Mouse (Mus musculus) kidney, postnatal 0 days (tissue): ENCODE measurements around the gene Gpatch3. TPM values are rescaled to one million over a fixed set of nuclear protein-coding genes. Genes with fewer than 3 reads are reported as not detected.
A peak's percentile ranks its signal among the peaks of the same experiment; 100 is the strongest.

Experiments
- ATAC-seq: fragments of 200-750 bp; cut with Nextera tagmentation; replicated peaks from 2 replicates; pipeline ENCODE4 v1.8.0; 2017; ENCODE audit warnings: low read depth, moderate number of reproducible peaks, moderate TSS enrichment, moderate library complexity; ENCODE audit not compliant: low FRiP score
- DNase-seq: peaks from one replicate; pipeline ENCODE4 v3.0.0-alpha.2; 2016; ENCODE audit warnings: low spot score
- H3K27ac ChIP-seq: fragments of 300-500 bp; sonication (generic); 2 replicates; pipeline ENCODE4 v1.5.1; 2014; ENCODE audit warnings: mild to moderate bottlenecking
- H3K27me3 ChIP-seq: fragments of 300-500 bp; sonication (generic); 2 replicates; pipeline ENCODE4 v1.6.1; 2014; ENCODE audit warnings: low read length, mixed read lengths; ENCODE audit not compliant: insufficient read depth
- H3K36me3 ChIP-seq: fragments of 300-500 bp; sonication (generic); 2 replicates; pipeline ENCODE4 v1.6.1; 2014; ENCODE audit warnings: low read length, mixed read lengths; ENCODE audit not compliant: insufficient read depth
- H3K4me1 ChIP-seq: fragments of 300-500 bp; sonication (generic); replicated peaks from 2 replicates; pipeline ENCODE4 v1.6.1; 2014; ENCODE audit warnings: antibody characterized with exemption, low read length, mixed read lengths; ENCODE audit not compliant: insufficient read depth
- H3K4me2 ChIP-seq: fragments of 300-500 bp; sonication (generic); 2 replicates; pipeline ENCODE4 v1.6.1; 2014; ENCODE audit warnings: mild to moderate bottlenecking, low read length, moderate library complexity, mixed read lengths
- H3K4me3 ChIP-seq: fragments of 300-500 bp; sonication (generic); replicated peaks from 2 replicates; pipeline ENCODE4 v1.5.1; 2014; ENCODE audit warnings: low read depth, low read length
- H3K9ac ChIP-seq: fragments of 300-500 bp; sonication (generic); 2 replicates; pipeline ENCODE4 v1.6.1; 2014; ENCODE audit warnings: low read depth, low read length
- H3K9me3 ChIP-seq: fragments of 300-500 bp; sonication (generic); replicated peaks from 2 replicates; pipeline ENCODE4 v1.6.1; 2016; ENCODE audit warnings: low read length, inconsistent platforms, mixed read lengths
- CTCF ChIP-seq: IDR thresholded peaks from 2 replicates; pipeline ENCODE4 v1.5.1; 2016; ENCODE audit warnings: antibody characterized with exemption, low read depth, mild to moderate bottlenecking, moderate library complexity
- WGBS: fragments of 180-500 bp; shearing (Covaris S2); extraction: QIAGEN DNeasy Blood & Tissue Kit; methylation state at CpG from one replicate; pipeline ENCODE4 v1.1.7; 2014; 5-methylcytosine and 5-hydroxymethylcytosine counted together
- polyA plus RNA-seq: library from polyadenylated mRNA; unstranded; fragments of >200 nt; fragmentation: Nextera tagmentation; extraction: Ambion mirVana; gene quantifications from 2 replicates; pipeline ENCODE4 v1.2.1, GENCODE M21; 2015

Gpatch3 gene
- 7.4 and 8.2 TPM in 2 replicates for polyA plus RNA-seq

DNA sequence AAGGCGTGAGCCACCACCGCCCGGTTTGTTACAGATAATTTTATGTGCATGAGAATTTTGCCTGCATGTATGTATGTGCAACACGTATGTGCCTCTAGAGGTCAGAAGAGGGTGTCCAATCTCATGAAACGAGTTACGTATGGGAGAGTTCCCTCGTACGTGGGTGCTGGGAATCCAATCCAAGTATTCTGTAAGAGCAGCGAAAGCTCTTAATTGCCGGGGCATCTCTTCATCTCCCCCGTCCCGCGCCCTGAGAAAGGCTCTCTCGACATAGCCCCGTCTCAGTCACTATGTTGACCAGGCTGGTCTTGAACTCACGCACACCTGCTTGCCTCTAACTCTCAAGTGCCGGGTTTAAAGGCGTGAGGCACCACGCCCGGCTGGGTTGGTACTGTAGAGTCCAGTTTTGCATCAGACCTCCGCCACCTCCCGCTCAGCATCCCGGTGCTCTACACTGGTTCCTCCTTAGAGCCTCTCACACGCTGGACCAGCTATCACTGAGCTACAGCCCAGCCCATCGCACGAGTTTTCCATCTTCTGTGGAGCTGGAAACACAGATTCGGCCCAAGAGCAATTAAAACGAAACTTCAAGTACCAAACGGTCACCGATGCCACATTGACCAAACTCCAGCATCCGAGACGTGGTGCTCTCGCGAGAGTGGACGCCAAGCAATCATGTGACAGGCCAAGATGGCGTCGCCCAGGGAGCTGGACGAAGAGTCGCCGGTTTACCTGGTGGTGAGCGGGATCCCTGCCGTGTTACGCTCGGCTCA, at the start of gene Gpatch3:
Gene Gpatch3 (plus strand): TSS at position 676 of the 773 bp plus-strand sequence.
- TF ChIP-seq CTCF, result no peak; the same call in 1 of the 2 replicates
- WGBS, result 8% methylated on average over 44 of the region's 44 CpGs
- Histone ChIP-seq H3K9me3 (no peaks in the 10 kb centered on the region), H3K9ac (peak within 1 kb of the TSS; percentile 84), H3K36me3 (peaks cover 14% of the 10 kb centered on the region; the same call in 1 of the 2 replicates), H3K27me3 (no peaks in the 10 kb centered on the region), H3K4me3 (peak within 1 kb of the TSS; percentile 71), H3K4me1 (peaks cover 7% of the 10 kb centered on the region; the same call in 1 of the 2 replicates), H3K27ac (peak within 1 kb of the TSS; percentile 81), H3K4me2 (peak within 1 kb of the TSS; percentile 87)
- ATAC-seq (peak; percentile 90), DNase-seq (peak; percentile 95)

DNA sequence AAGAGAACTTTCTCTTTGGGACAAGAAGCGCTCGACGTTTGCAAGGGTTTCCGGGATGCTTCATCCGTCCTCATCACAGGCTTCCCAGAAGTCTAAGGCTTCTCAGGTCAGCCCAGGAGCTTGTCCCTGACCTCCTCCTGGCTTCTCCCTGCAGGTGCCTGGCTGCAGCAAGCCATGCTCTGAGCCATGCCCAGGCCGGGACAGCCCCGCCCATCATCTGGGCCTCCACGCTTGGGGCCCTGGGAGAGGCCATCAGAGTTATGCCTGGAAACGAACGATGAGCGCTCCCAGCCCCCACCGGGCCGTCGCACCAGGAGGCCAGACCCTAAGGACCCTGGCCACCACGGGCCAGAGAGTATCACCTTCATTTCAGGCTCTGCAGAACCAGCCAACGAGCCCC, 46.8 kb upstream of the Gpatch3 start:
- no peak for TF ChIP-seq CTCF
- H3K4me3 ChIP-seq, result no peak overlapping the region
- no peak overlapping the region for H3K27ac ChIP-seq
- no peak overlapping the region for H3K4me2 ChIP-seq
- H3K36me3 ChIP-seq, result peaks cover 30% of the 10 kb centered on the region
- 72% methylated on average over 16 of the region's 16 CpGs for WGBS
- DNase-seq (no peak), ATAC-seq (0 out of 2 replicates have a peak, but pooled peaks have one; percentile 7)
- H3K27me3 ChIP-seq, result no peaks in the 10 kb centered on the region
- no peaks in the 10 kb centered on the region for H3K9me3 ChIP-seq
- no peak overlapping the region for H3K9ac ChIP-seq
- no peaks in the 10 kb centered on the region for H3K4me1 ChIP-seq

DNA sequence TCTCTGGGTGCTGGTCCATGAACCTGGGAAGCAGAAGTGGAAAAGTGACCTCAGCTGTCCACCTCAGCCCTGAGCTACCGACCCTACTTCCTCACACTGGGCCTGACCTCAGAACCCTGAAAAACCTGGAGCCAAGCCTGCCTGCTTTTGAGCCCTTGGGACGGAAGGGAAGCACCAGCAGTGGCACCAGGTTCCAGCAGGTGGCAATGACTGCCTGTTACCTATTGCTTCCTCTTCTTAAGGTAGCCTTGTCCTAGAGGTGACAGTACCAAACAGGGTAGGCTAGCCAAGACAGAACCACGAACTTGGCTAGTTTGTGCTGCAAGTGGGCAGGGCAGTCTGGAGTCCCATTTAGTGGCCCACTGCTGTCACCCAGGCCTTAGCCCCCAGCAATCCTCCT, 41.8 kb upstream of the Gpatch3 start:
- H3K4me3 ChIP-seq, result no peak overlapping the region
- peak; percentile 18; the same call in 1 of the 2 replicates for TF ChIP-seq CTCF
- H3K9me3 ChIP-seq, result no peaks in the 10 kb centered on the region
- H3K4me2 ChIP-seq, result no peak overlapping the region
- ATAC-seq (no peak), DNase-seq (no peak)
- peaks cover 59% of the 10 kb centered on the region for H3K36me3 ChIP-seq
- no peaks in the 10 kb centered on the region for H3K27me3 ChIP-seq
- no peaks in the 10 kb centered on the region for H3K4me1 ChIP-seq
- H3K9ac ChIP-seq, result no peak overlapping the region
- no peak overlapping the region for H3K27ac ChIP-seq
- 86% methylated on average over 3 of the region's 3 CpGs for WGBS

DNA sequence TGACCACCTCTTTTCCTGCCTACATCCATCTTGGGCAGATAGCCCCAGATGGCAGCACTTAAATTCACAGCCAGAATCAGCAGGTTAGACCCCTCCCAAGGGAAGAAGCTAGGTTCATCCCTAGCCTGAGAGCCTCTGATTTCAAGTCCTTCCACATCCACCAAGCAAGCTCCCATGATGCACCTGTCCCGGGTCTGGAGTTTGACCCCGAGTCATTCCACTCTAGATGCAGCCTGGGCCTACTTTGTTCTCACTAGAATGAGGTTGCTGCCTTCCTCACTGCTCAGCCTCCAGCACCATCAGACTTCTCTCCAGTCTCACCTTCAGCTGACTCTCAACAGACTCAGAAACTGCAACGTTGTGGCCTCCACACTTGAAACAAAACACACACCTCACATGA, 38.5 kb upstream of the Gpatch3 start:
- 86% methylated on average over 3 of the region's 3 CpGs for WGBS
- no peak for TF ChIP-seq CTCF
- no peak overlapping the region for H3K27ac ChIP-seq
- no peak overlapping the region for H3K4me3 ChIP-seq
- DNase-seq (no peak), ATAC-seq (no peak; the same call in 1 of the 2 replicates)
- no peaks in the 10 kb centered on the region for H3K4me1 ChIP-seq
- H3K9ac ChIP-seq, result no peak overlapping the region
- H3K4me2 ChIP-seq, result no peak overlapping the region
- no peaks in the 10 kb centered on the region for H3K27me3 ChIP-seq
- no peaks in the 10 kb centered on the region for H3K9me3 ChIP-seq
- peaks cover 61% of the 10 kb centered on the region for H3K36me3 ChIP-seq

DNA sequence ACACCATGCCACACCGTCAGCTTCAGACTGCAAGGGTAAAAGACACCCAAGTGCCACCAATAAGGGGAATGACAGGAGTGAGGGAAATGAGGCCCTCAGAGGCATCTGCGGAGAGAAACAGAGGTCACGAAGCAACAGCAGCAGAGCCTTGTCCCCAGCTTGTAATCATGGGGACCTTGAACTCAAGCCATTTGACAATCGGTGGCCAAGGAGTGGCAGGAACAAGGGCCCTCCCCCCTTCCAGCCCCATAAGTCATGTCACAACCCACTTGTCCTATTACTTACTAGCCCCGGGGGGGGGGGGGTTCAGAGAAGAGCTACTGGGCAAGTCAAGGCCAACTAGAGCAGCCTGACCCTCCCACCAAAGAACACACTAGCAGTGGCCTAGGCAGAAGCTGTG, 37.9 kb upstream of the Gpatch3 start:
- no peak for ATAC-seq
- Histone ChIP-seq H3K9me3 (no peaks in the 10 kb centered on the region), H3K4me3 (no peak overlapping the region), H3K36me3 (peaks cover 59% of the 10 kb centered on the region), H3K9ac (no peak overlapping the region), H3K4me2 (no peak overlapping the region), H3K4me1 (no peaks in the 10 kb centered on the region), H3K27me3 (no peaks in the 10 kb centered on the region), H3K27ac (no peak overlapping the region)
- TF ChIP-seq CTCF, result no peak
- DNase-seq, result no peak
- WGBS, result 83% methylated on average over 5 of the region's 5 CpGs

DNA sequence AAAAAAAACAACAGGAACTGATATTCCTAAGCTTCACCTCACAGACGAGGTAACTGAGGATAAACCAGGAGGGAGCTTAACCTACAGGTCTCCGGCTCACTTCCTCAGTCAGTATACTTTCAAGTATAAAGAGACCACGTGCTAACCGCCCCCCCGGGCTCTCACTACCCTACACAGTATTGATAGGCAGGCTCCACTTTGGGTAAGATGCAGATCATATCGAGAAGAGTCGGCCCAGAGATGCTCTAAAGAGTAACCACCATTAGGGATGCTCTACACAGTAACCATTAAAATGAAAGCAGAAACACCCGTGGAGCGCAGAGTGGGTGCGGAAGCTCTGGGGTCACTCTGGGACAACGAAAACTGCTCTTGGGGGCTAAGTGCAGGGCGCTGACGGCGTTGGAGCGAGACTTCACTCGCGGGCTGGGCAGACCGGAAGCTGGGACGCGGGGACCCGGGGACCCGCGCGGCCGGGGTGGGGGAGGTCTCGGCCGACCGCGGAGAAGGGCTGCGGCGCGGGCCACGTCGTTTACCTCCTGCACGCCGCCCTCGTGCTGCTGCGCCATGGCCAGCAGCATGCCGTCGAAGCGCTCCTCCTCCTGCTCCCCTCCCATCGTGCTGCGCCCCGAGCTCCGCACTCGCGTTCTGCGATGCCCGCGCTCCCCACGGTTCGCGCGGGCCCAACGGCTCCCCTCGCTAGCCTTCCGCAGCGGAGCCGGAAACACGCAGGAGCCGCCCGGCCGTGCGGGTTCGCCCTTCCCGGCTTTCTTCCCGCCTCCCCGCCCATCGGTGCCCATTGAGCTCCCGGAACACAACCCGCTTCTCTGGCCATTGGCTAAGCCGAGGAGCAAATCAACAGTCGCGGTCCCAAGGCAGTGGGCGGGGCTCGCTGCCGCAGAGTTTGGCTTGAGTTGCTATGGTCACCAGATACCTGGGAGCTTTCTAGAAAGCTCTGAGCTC, 29.0 kb upstream of the Gpatch3 start, which contains the start of gene Nudc:
Gene Nudc (minus strand): TSS at position 725 of the 960 bp plus-strand sequence.
- ATAC-seq (peak; percentile 98), DNase-seq (peak; percentile 99)
- Histone ChIP-seq H3K27me3 (no peaks in the 10 kb centered on the region), H3K4me1 (0 out of 2 replicates have a peak, but pooled peaks cover 4% of the 10 kb centered on the region), H3K9me3 (no peaks in the 10 kb centered on the region), H3K4me3 (peak within 1 kb of the TSS; percentile 93), H3K36me3 (peaks cover 8% of the 10 kb centered on the region; the same call in 1 of the 2 replicates), H3K27ac (peak within 1 kb of the TSS; percentile 68), H3K4me2 (peak within 1 kb of the TSS; percentile 83), H3K9ac (peak within 1 kb of the TSS; percentile 92)
- WGBS, result under 1% methylated on average over 68 of the region's 77 CpGs
- 0 out of 2 replicates have a peak, but pooled peaks have one; percentile 8 for TF ChIP-seq CTCF
